Mouse (Mus musculus) forebrain, embryonic 10.5 days (tissue): ENCODE measurements around the gene Farp1. TPM values are rescaled to one million over a fixed set of nuclear protein-coding genes. Genes with fewer than 3 reads are reported as not detected.

Experiments used
- DNase-seq: peaks from one replicate; pipeline ENCODE4 v3.0.0-alpha.2; 2017; ENCODE audit warnings: low spot score; ENCODE audit errors: extremely low spot score
- H3K27ac ChIP-seq: fragments of 300-500 bp; sonication (generic); 2 replicates; pipeline ENCODE4 v1.5.1; 2016; ENCODE audit warnings: mild to moderate bottlenecking
- H3K27me3 ChIP-seq: fragments of 300-500 bp; sonication (generic); 2 replicates; pipeline ENCODE4 v1.6.1; 2016; ENCODE audit warnings: mild to moderate bottlenecking; ENCODE audit not compliant: poor library complexity, severe bottlenecking
- H3K36me3 ChIP-seq: fragments of 300-500 bp; sonication (generic); replicated peaks from 2 replicates; pipeline ENCODE4 v1.6.1; 2016; ENCODE audit warnings: mild to moderate bottlenecking, moderate library complexity
- H3K4me1 ChIP-seq: fragments of 300-500 bp; sonication (generic); 2 replicates; pipeline ENCODE4 v1.6.1; 2016
- H3K4me3 ChIP-seq: fragments of 300-500 bp; sonication (generic); 2 replicates; pipeline ENCODE4 v1.5.1; 2016; ENCODE audit warnings: mild to moderate bottlenecking, moderate library complexity
- H3K9me3 ChIP-seq: fragments of 300-500 bp; sonication (generic); 2 replicates; pipeline ENCODE4 v1.6.1; 2016; ENCODE audit warnings: mild to moderate bottlenecking, moderate library complexity
- WGBS: fragments of 180-500 bp; shearing (Covaris S2); methylation state at CpG from one replicate; pipeline ENCODE4 v1.1.7; 2016; 5-methylcytosine and 5-hydroxymethylcytosine counted together
- polyA plus RNA-seq: library from polyadenylated mRNA; unstranded; fragments of >200 nt; fragmentation: Nextera tagmentation; extraction: Ambion mirVana; gene quantifications from 2 replicates; pipeline ENCODE4 v1.2.1, GENCODE M21; 2016

Farp1 gene
- polyA plus RNA-seq = 21.7 and 22.9 TPM in 2 replicates

DNA sequence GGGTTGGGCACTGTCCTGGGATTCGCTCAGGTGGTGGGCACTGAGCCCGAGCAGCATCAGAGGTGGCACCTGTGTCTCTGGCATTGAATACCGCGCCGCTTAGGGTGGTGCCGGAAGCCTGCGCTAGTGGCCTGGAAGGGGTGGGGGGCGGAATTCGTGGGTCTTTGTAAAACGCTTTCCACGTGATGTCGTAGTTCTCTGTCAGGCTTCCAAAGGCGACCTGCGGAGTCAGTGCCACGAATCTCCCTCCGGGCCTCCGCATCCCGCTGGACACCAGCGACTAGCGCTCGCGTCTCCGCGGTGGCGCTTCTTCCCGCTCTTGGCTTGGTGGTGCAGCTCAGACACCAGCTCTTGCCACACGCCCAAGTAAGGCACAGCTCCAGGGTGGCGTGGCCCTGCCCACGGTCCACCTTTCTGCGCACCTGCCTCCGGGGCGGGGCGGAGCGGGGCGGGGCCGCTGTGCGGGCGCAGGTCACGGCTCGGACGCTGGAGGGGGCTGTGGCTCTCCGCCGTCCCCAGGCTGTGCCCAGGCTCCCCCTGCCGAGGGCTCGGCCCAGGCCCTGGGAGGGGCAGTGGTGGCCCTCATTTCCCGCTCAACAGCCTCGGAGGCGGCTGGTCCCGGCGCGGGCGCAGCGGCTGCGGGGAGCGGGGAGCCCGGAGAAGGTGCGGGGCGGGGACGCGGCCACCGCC is at the start of gene Farp1:
Farp1 (plus strand) TSS at position 228 of the 690 bp plus-strand sequence.
- Histone ChIP-seq H3K4me3 (peak within 1 kb of the TSS; percentile 93), H3K27ac (peak within 1 kb of the TSS; percentile 98), H3K36me3 (no peaks in the 10 kb centered on the region), H3K9me3 (no peaks in the 10 kb centered on the region), H3K27me3 (peaks cover 27% of the 10 kb centered on the region), H3K4me1 (peaks cover 51% of the 10 kb centered on the region)
- DNase-seq = peak; percentile 83
- WGBS = under 1% methylated on average over 61 of the region's 61 CpGs

DNA sequence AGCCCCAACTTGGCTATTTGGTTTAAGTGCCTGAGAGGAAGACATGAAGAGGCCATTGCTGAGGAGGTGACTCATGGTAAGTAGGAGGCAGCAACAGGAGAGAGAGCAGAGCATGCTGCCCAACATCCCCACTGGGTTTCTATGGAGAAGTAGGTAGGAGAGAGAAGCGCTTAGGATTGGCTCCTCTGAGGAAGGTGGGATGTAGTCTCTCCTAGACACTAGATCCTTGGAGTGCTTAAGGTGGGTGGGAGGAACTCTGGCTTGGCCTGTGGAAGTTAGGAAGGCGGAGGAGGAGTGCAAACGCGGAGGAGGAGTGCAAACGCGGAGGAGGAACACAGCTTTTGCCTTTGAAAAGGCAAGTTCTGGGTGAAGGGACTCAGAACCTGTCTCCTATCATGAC is 45.9 kb upstream of the Farp1 start:
- DNase-seq = no peak
- H3K27ac ChIP-seq = no peak overlapping the region
- WGBS = 66% methylated on average over 6 of the region's 6 CpGs
- no peak overlapping the region for H3K4me3 ChIP-seq
- no peaks in the 10 kb centered on the region for H3K27me3 ChIP-seq
- H3K36me3 ChIP-seq = no peaks in the 10 kb centered on the region
- H3K4me1 ChIP-seq = no peaks in the 10 kb centered on the region
- H3K9me3 ChIP-seq = no peaks in the 10 kb centered on the region

DNA sequence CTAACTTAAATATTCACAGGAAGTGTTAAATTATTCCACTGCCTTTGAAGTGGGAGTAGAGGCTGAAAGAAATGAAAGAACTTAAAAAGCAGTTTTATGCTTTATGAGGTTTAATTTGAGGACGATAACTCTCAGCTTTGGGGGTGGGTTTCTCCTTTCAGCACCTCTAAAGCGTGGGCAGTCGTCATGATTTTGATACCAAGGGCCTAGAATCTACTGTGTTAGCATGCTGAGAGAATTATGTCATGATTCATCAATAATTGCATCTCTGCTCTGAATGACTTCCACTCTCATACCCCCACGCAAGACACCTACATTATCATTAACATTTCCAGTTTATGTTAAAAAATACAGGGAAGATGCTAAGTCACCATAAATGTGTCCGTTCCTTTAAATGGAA is 37.3 kb upstream of the Farp1 start:
- WGBS = 89% methylated on average over 5 of the region's 5 CpGs
- Histone ChIP-seq H3K4me1 (peaks cover 9% of the 10 kb centered on the region; the same call in 1 of the 2 replicates), H3K27me3 (no peaks in the 10 kb centered on the region), H3K36me3 (no peaks in the 10 kb centered on the region), H3K27ac (no peak overlapping the region), H3K9me3 (no peaks in the 10 kb centered on the region), H3K4me3 (no peak overlapping the region)
- DNase-seq = no peak

DNA sequence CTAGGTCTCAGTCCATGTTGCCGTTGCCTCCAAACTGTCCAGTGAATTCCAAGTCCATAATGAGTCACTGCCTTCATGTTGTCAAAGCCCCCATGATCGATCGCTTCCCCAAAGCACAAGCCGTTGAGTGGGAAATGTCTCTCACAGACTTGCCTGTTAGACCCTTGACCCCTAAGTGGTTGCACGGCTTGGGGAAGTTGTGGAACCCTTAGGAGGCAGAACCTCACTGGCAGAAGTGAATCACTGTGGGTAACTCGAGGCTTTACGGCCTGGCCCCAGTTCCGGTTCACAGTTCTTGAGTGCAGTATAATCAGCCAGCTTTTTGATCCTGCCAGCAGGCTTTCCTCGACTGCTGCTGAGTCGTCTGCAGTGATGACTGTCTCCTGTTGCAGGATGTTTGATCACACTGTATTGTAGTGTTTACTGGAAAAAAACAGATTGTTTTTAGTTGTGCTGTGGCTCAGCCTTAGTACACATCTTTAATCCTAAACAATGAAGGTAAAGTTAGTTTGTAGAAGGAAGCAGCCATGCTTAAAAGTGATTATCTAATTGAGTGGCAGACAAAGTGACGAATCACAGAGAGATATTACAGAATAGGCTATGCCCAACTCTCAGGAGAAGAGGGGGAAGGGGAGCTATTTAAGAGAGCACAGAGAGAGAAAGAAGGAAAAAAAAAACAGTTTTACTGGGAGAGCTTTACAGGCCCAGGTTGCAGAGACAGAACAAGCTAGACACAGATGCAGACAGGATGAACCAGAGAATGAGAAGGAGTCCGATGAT is 34.2 kb upstream of the Farp1 start:
- H3K9me3 ChIP-seq = no peaks in the 10 kb centered on the region
- H3K36me3 ChIP-seq = no peaks in the 10 kb centered on the region
- no peaks in the 10 kb centered on the region for H3K27me3 ChIP-seq
- 67% methylated on average over 12 of the region's 12 CpGs for WGBS
- no peak for DNase-seq
- H3K27ac ChIP-seq = no peak overlapping the region
- H3K4me3 ChIP-seq = no peak overlapping the region
- H3K4me1 ChIP-seq = peaks cover 9% of the 10 kb centered on the region; the same call in 1 of the 2 replicates

DNA sequence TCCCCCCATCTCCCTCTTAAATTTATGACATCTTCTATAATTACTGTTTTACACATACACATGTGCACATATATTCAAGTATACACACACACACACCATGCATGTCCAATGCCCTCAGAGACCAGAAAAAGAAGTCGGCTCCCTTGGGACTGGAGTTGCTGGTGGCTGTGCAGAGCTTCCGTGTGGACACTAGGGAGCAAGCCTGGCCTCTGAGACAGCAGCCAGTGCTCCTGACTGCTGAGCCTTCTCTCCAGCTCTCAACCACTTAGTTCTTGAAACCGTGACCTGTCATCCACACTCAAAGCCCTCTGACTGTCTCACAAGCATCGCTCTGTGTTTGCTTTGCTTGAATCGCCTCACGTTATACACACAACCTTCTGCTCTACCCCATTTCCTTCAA is 29.4 kb upstream of the Farp1 start:
- Histone ChIP-seq H3K36me3 (no peaks in the 10 kb centered on the region), H3K4me1 (peaks cover 6% of the 10 kb centered on the region; the same call in 1 of the 2 replicates), H3K27ac (no peak overlapping the region), H3K9me3 (no peaks in the 10 kb centered on the region), H3K27me3 (no peaks in the 10 kb centered on the region), H3K4me3 (no peak overlapping the region)
- 95% methylated on average over 6 of the region's 6 CpGs for WGBS
- no peak for DNase-seq

DNA sequence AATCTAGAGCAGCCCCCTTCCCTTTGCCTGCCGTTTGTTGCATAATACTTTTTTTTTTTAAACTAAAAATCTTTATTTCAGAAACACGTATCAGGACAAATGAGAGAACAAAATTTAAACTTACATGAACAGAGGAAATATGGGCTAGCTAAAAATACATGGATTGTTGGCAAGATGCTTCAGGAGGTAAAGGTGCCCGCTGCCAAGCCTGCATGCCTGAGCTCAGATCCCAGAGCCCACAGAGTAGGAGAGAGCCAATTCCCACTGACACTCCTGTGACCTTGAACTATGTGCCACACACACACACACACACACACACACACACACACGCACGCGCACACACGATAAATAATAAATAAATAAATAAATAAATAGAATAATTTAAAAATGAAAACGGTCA is 29.0 kb upstream of the Farp1 start:
- Histone ChIP-seq H3K4me1 (0 out of 2 replicates have a peak, but pooled peaks cover 2% of the 10 kb centered on the region), H3K36me3 (no peaks in the 10 kb centered on the region), H3K27ac (no peak overlapping the region), H3K4me3 (no peak overlapping the region), H3K9me3 (no peaks in the 10 kb centered on the region), H3K27me3 (no peaks in the 10 kb centered on the region)
- no peak for DNase-seq
- WGBS = 91% methylated on average over 8 of the region's 8 CpGs

DNA sequence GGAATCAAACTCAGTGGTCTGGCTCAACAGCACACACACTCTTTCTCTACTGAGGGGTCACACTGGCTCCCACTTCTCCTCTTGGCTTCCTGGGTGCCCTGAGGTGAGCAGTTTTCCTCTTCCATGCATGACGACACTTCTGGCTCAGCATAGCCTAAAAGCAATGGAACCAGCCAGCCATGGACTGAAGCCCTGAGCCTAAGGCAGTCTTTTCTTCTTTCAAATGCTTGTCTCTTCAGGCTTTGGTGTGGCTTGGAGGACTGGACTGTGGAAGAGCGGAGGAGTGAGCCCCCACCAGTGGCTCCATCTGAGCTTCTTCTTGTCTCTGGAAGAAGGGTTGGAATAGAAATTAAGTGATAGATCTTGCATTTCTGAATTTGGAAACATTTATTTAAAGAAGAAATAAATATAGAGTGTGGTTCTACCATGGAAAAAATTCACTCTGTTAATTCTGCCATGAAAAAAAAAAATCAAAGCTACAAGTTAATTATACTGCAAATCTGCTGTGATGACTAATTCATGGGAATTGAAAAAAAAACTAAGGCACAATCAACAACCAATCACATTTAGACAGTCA is 19.8 kb upstream of the Farp1 start:
- Histone ChIP-seq H3K9me3 (no peaks in the 10 kb centered on the region; the same call in 1 of the 2 replicates), H3K27me3 (no peaks in the 10 kb centered on the region), H3K4me1 (no peaks in the 10 kb centered on the region), H3K27ac (no peak overlapping the region), H3K36me3 (no peaks in the 10 kb centered on the region), H3K4me3 (no peak overlapping the region)
- 89% methylated on average over 2 of the region's 2 CpGs for WGBS
- no peak for DNase-seq

DNA sequence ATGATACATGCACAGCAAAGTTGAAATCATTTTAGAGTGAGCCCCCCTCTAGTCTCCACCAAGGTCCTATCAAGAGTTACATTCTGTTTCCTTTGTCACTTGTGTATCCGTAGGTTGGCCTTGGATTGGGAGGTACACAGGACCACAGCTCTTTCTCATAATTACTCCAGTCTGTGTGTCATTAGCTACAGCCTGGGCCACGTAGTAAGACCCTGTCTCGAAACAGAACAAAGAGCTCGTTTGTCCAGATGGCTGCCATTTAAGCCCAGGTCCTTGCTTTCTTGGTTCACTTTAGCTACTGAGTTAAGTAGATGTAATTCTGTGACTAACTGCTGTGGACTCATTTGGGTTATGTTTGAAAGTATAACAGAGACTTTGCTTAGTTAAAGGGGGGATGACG is 12.6 kb upstream of the Farp1 start:
- Histone ChIP-seq H3K27ac (no peak overlapping the region), H3K9me3 (no peaks in the 10 kb centered on the region; the same call in 1 of the 2 replicates), H3K27me3 (no peaks in the 10 kb centered on the region), H3K36me3 (no peaks in the 10 kb centered on the region), H3K4me1 (no peaks in the 10 kb centered on the region), H3K4me3 (no peak overlapping the region)
- 61% methylated on average over 5 of the region's 5 CpGs for WGBS
- no peak for DNase-seq

DNA sequence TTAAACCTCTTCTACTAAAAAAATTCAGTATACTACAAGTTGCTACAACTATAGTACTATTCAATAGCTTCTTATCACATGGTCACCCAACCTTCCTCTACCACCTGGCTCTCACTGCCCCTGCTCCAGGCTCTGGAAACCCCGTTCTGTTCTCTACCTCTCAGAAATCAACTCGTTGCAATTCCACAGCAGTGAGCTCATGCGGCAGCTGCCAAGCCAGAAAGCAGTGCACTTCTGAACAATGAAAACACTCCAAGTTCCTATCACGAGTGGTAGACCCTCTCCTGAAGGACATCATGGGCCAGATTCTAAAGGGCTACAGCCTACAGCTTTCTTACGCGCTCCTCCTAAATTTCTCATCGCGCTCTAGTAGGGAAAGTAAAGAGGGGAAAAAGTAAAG is 9.6 kb upstream of the Farp1 start:
- Histone ChIP-seq H3K36me3 (no peaks in the 10 kb centered on the region), H3K27me3 (no peaks in the 10 kb centered on the region), H3K27ac (no peak overlapping the region), H3K4me1 (no peaks in the 10 kb centered on the region), H3K4me3 (no peak overlapping the region), H3K9me3 (no peaks in the 10 kb centered on the region)
- DNase-seq = no peak
- WGBS = 88% methylated on average over 8 of the region's 8 CpGs

DNA sequence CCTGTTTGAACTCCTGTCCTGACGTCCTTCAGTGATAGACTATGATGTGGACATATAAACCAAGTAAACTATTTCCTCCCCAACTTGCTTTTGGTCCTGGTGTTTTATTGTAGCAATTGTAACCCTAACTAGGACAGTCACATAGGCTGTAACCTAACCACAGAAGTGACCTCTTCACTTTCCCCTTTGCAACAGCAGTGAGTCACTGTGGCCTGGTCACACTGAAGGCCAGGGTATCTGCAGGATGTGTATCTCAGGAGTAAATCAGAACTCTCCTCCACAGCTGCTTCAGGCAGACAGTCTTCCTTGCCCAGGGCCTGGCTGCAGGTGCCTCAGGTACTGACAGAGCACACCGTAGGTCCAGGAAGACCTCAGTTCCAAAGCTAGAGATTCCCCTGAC is 3.6 kb upstream of the Farp1 start:
- H3K4me1 ChIP-seq = peaks cover 20% of the 10 kb centered on the region
- H3K9me3 ChIP-seq = no peaks in the 10 kb centered on the region
- DNase-seq = no peak
- H3K27ac ChIP-seq = no peak overlapping the region
- peaks cover 27% of the 10 kb centered on the region for H3K27me3 ChIP-seq
- 83% methylated on average over 2 of the region's 2 CpGs for WGBS
- H3K36me3 ChIP-seq = no peaks in the 10 kb centered on the region
- no peak overlapping the region for H3K4me3 ChIP-seq

DNA sequence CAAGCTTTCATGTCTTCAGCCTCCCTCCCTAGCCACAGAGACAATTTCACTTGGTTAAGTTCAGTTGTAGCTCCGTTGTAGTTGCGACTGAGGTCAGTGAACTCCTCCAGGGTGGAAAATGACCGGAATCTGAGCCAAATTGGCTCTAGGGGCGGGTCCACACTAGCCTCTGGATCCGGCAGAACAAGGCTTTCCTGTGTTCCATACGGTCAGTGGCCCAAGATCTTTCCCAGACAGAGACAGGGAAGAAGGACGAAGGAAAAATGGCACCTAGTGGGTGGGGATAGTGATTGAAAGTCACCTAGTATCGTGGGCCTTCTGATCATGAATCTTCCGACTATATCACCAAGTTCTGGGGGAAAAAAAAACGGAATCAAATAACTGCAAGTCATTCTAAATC is 475 bp upstream of the Farp1 start:
- Histone ChIP-seq H3K27me3 (peaks cover 27% of the 10 kb centered on the region), H3K4me3 (peak overlapping the region; percentile 93), H3K36me3 (no peaks in the 10 kb centered on the region), H3K4me1 (peaks cover 47% of the 10 kb centered on the region), H3K9me3 (no peaks in the 10 kb centered on the region), H3K27ac (no peak overlapping the region)
- WGBS = 14% methylated on average over 10 of the region's 10 CpGs
- no peak for DNase-seq

DNA sequence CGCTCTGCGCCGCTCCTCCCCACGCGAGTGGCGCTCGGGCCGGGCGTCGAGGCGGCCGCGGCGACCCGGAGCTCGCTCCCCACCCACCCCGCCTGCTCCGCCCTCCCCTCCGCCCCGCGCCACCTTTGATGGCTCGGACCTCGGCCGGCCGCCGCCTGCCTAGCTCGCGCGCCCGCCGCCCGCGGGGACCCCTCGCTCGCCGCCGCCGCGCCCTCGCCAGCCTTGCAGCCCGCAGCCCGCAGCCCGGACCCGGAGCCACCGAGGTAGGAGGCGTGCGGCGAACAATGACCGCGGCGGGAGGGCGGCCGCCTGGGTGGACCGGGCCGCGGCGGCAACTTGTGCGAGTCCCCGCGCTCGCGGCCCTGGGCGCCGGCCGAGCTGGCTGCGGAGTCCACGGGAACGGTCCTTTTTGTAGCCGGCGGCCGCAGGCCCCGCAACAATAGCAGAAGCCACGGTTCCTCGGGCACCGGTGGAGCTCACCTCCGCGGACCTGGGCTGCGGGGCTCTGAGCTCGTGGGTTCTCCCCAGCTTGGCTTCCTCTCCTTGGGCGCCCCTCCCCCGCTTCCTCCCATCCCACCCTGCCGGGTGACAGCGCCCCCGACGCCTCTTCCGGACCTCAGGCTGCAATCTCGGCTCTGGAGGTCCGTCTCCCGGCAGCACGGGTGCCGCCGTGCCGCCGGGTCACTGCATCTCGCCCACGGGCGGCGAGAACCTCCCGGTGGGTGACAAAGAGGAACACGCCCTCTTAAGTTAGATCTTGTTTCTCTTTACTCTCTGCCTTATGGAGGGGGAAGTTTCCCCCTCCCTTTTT is 868 bp downstream of the Farp1 start:
- H3K27ac ChIP-seq = peak overlapping the region; percentile 98
- no peaks in the 10 kb centered on the region for H3K36me3 ChIP-seq
- WGBS = under 1% methylated on average over 97 of the region's 100 CpGs
- DNase-seq = peak; percentile 72
- peaks cover 27% of the 10 kb centered on the region for H3K27me3 ChIP-seq
- peak overlapping the region; percentile 93 for H3K4me3 ChIP-seq
- H3K9me3 ChIP-seq = no peaks in the 10 kb centered on the region
- H3K4me1 ChIP-seq = peaks cover 51% of the 10 kb centered on the region
